Mouse (Mus musculus) left cerebral cortex, postnatal 10 days (tissue): ENCODE results near the gene Gm9747. TPM values are rescaled to one million over a fixed set of nuclear protein-coding genes. Genes with fewer than 3 reads are reported as not detected.

Experiments
- total RNA-seq, 2 experiments: library from RNA; stranded (reverse); gene quantifications; 2 replicates each; pipeline ENCODE4 v1.2.3; 2021

Gene Gm9747
- total RNA-seq, 2 experiments from 2014 or later = not detected

Other genes starting within 250 kb of the Gm9747 start
- gene Irs1, start 58.3 kb downstream of the Gm9747 start, total RNA-seq = 10 to 100 TPM; 21.6 to 22.9 TPM
- 1 to 10 TPM; 4.9 to 5.1 TPM for gene Rhbdd1, start 83.3 kb downstream of the Gm9747 start, total RNA-seq